Mouse (Mus musculus) midbrain, embryonic 15.5 days (tissue): ENCODE data around the gene Alx3. TPM values are rescaled to one million over a fixed set of nuclear protein-coding genes. Genes with fewer than 3 reads are reported as not detected.
A peak's percentile ranks its signal among the peaks of the same experiment; 100 is the strongest.

ENCODE experiments used
- ATAC-seq: fragments of 200-750 bp; cut with Nextera tagmentation; replicated peaks from 2 replicates; pipeline ENCODE4 v1.8.0; 2017; ENCODE audit warnings: moderate TSS enrichment
- H3K27ac ChIP-seq: fragments of 300-500 bp; sonication (generic); 2 replicates; pipeline ENCODE4 v1.5.1; 2015; ENCODE audit warnings: mild to moderate bottlenecking, inconsistent platforms
- H3K27me3 ChIP-seq: fragments of 300-500 bp; sonication (generic); replicated peaks from 2 replicates; pipeline ENCODE4 v1.6.1; 2015; ENCODE audit warnings: inconsistent platforms
- H3K36me3 ChIP-seq: fragments of 300-500 bp; sonication (generic); replicated peaks from 2 replicates; pipeline ENCODE4 v1.6.1; 2015; ENCODE audit warnings: inconsistent platforms
- H3K4me1 ChIP-seq: fragments of 300-500 bp; sonication (generic); 2 replicates; pipeline ENCODE4 v1.6.1; 2015; ENCODE audit warnings: inconsistent platforms
- H3K4me2 ChIP-seq: fragments of 300-500 bp; sonication (generic); 2 replicates; pipeline ENCODE4 v1.6.1; 2015; ENCODE audit warnings: inconsistent platforms, mild to moderate bottlenecking, moderate library complexity
- H3K4me3 ChIP-seq: fragments of 300-500 bp; sonication (generic); 2 replicates; pipeline ENCODE4 v1.5.1; 2015; ENCODE audit warnings: mild to moderate bottlenecking, inconsistent platforms
- H3K9ac ChIP-seq: fragments of 300-500 bp; sonication (generic); 2 replicates; pipeline ENCODE4 v1.6.1; 2015; ENCODE audit warnings: mild to moderate bottlenecking, inconsistent platforms
- H3K9me3 ChIP-seq: fragments of 300-500 bp; sonication (generic); 2 replicates; pipeline ENCODE4 v1.6.1; 2016; ENCODE audit warnings: inconsistent platforms
- WGBS: fragments of 180-500 bp; shearing (Covaris S2); methylation state at CpG from one replicate; pipeline ENCODE4 v1.1.7; 2015; ENCODE audit warnings: mixed read lengths; 5-methylcytosine and 5-hydroxymethylcytosine counted together
- polyA plus RNA-seq: library from polyadenylated mRNA; unstranded; fragments of >200 nt; fragmentation: Nextera tagmentation; extraction: Ambion mirVana; gene quantifications from 2 replicates; pipeline ENCODE4 v1.2.1, GENCODE M21; 2015

The Alx3 gene
- polyA plus RNA-seq, 1 experiment from 2014 or later: 1.0 TPM

GRCm38 (mm10) chr3:107611394-107611793 lies 16.6 kb downstream of the Alx3 start:
- peaks cover 52% of the 10 kb centered on the region for H3K36me3 ChIP-seq
- no peak overlapping the region for H3K9ac ChIP-seq
- ATAC-seq: no peak
- no peaks in the 10 kb centered on the region for H3K27me3 ChIP-seq
- no peak overlapping the region for H3K4me3 ChIP-seq
- H3K27ac ChIP-seq: no peak overlapping the region
- H3K4me1 ChIP-seq: no peaks in the 10 kb centered on the region
- WGBS: 69% methylated on average over 4 of the region's 4 CpGs
- H3K4me2 ChIP-seq: no peak overlapping the region
- no peaks in the 10 kb centered on the region for H3K9me3 ChIP-seq

DNA sequence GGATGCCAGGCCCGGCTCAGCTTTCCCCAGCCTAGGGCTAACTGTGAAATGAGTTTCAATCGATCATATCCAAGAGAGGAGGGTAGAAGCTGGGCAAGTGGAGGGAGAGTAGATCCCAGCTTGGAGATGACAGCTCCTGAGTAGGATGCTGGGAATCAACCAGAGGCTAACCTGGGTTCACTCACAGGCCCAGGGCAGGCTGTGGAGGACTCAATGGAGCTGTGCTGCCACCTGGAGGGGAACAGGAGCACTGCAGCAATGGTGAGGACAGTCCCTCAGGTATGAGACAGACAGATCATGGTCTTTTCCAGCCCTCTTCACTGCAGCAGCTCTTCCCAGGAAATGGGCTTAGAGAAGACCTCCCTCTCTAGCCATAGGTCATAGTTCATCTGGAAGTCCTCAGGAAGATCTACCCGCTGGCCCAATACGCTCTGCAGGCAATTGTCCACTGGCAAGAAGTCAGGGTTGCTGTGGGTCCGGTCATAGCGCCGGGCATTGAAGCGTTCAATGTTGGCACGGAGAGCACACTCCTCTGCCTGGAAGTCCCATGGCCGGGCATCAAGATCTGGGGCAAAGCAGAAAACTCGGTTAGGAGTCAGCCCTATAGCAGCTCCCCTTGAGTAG lies 18.2 kb downstream of the Alx3 start:
- peak; percentile 48 for ATAC-seq
- WGBS: 87% methylated on average over 11 of the region's 11 CpGs

GRCm38 (mm10) chr3:107617800-107618199 lies 23.0 kb downstream of the Alx3 start:
- no peak overlapping the region for H3K9ac ChIP-seq
- no peaks in the 10 kb centered on the region for H3K4me1 ChIP-seq
- no peak overlapping the region for H3K4me2 ChIP-seq
- no peaks in the 10 kb centered on the region for H3K27me3 ChIP-seq
- no peak overlapping the region for H3K27ac ChIP-seq
- peaks cover 93% of the 10 kb centered on the region for H3K36me3 ChIP-seq
- WGBS: 95% methylated on average over 3 of the region's 3 CpGs
- no peak for ATAC-seq
- no peak overlapping the region for H3K4me3 ChIP-seq
- no peaks in the 10 kb centered on the region for H3K9me3 ChIP-seq

More for the DNA sequence above, 18.2 kb downstream of the Alx3 start:
- H3K4me2 ChIP-seq: no peak overlapping the region
- no peaks in the 10 kb centered on the region for H3K9me3 ChIP-seq
- peaks cover 68% of the 10 kb centered on the region for H3K36me3 ChIP-seq
- no peak overlapping the region for H3K27ac ChIP-seq
- H3K4me3 ChIP-seq: no peak overlapping the region
- H3K9ac ChIP-seq: no peak overlapping the region
- H3K4me1 ChIP-seq: no peaks in the 10 kb centered on the region
- no peaks in the 10 kb centered on the region for H3K27me3 ChIP-seq

DNA sequence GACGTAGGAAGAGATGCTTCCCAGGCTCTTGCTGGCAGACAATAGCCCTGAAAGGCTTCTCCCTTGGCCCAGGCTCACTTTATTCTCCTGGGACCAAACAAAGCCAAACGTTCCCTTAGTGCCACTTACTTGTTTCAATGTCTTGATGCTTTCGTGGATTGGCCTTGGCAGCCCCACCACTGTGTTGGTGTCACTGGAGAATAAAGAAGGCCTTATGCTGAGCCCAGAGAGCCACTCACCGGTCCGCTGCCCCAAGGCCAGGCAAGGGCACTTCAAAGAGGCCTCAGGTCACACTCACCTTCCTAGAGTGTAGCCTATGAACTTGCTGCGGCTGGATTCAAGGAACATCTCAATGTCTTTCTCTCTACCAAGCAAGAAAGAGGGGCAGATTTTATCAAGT lies 25.1 kb downstream of the Alx3 start:
- peaks cover 92% of the 10 kb centered on the region for H3K36me3 ChIP-seq
- H3K27ac ChIP-seq: no peak overlapping the region
- no peak for ATAC-seq
- 86% methylated on average over 6 of the region's 6 CpGs for WGBS
- H3K9me3 ChIP-seq: no peaks in the 10 kb centered on the region
- H3K27me3 ChIP-seq: no peaks in the 10 kb centered on the region
- H3K9ac ChIP-seq: no peak overlapping the region
- H3K4me3 ChIP-seq: no peak overlapping the region
- H3K4me2 ChIP-seq: no peak overlapping the region
- H3K4me1 ChIP-seq: no peaks in the 10 kb centered on the region

- H3K27me3 ChIP-seq: no peaks in the 10 kb centered on the region
- H3K27ac ChIP-seq: no peak overlapping the region
- H3K4me2 ChIP-seq: no peak overlapping the region
- no peak overlapping the region for H3K9ac ChIP-seq
- H3K4me3 ChIP-seq: no peak overlapping the region
- whole genome bisulfite sequencing: 92% methylated on average over 21 of the region's 21 CpGs
- peaks cover 92% of the 10 kb centered on the region for H3K36me3 ChIP-seq
- no peaks in the 10 kb centered on the region for H3K9me3 ChIP-seq
- no peaks in the 10 kb centered on the region for H3K4me1 ChIP-seq
- no peak for ATAC-seq
Observed at GRCm38 (mm10) chr3:107621286-107622075, 26.6 kb downstream of the Alx3 start.

DNA sequence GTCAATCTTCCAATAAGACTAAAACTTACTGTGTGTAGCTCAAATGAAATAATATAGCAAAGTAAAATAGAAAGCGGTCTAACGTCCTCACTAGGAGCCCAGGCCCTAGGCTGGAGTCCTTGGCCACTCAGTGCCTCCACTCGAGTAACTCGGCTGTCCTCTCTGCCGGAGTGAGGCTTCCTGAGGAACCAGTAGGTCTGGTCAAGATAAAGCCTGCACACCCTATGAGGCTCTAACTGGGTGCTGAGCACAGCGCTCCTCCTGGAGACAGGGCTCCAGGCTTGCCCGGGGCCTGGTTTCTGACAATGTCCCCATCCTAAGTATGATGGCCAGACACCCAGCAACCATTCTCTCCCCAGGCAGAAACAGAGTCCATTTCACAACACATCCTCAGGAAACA lies 27.7 kb downstream of the Alx3 start:
- Histone ChIP-seq H3K4me3 (no peak overlapping the region), H3K27me3 (no peaks in the 10 kb centered on the region), H3K36me3 (peaks cover 92% of the 10 kb centered on the region), H3K4me1 (no peaks in the 10 kb centered on the region), H3K9me3 (no peaks in the 10 kb centered on the region), H3K4me2 (no peak overlapping the region), H3K27ac (no peak overlapping the region), H3K9ac (no peak overlapping the region)
- no peak for ATAC-seq
- WGBS: 96% methylated on average over 7 of the region's 7 CpGs

DNA sequence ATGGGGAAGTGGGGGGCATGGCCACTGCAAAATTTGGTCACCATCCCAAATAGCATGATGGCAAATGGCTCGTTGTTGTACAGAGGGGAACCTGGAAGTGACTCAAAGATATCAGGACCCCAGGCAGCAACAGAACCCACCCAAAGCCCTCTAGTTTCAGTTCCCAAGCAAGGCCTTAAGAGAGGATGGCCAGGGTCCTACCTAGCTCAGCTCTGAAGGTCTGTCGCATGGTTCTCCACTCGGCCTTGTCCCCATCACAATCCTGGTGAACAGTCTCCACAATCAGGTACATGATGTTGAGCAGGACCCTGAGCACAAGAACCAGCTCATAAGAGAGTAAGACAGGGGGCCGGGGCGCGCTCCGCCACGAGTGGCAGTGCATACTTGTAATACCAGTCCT lies 29.6 kb downstream of the Alx3 start:
- WGBS: 95% methylated on average over 8 of the region's 8 CpGs
- H3K4me1 ChIP-seq: peaks cover 8% of the 10 kb centered on the region
- H3K9me3 ChIP-seq: no peaks in the 10 kb centered on the region
- H3K27ac ChIP-seq: no peak overlapping the region
- no peak overlapping the region for H3K9ac ChIP-seq
- ATAC-seq: no peak
- H3K27me3 ChIP-seq: no peaks in the 10 kb centered on the region
- peaks cover 77% of the 10 kb centered on the region for H3K36me3 ChIP-seq
- no peak overlapping the region for H3K4me3 ChIP-seq
- no peak overlapping the region for H3K4me2 ChIP-seq

DNA sequence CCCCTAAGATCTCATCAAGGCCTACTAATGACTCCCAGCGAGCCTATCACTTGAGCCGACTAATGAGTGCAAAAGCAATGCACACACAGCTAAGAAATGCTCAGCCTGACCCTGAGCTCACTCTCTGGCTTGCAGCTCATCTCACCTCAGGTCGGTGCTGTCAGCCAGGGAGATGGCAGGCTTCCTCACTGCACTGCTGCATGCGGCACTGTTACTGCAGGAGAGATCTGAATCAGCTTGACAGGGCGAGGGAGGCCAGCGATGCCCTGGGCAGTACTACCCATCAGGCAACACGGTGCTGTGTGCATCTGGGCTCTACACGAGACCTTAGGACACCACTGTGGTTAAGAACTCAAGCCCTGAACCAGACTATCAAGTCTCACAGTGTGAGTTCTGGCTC lies 30.7 kb downstream of the Alx3 start:
- Histone ChIP-seq H3K4me1 (peaks cover 19% of the 10 kb centered on the region), H3K27ac (no peak overlapping the region), H3K4me2 (no peak overlapping the region), H3K36me3 (peaks cover 69% of the 10 kb centered on the region), H3K4me3 (no peak overlapping the region), H3K9ac (no peak overlapping the region), H3K9me3 (no peaks in the 10 kb centered on the region), H3K27me3 (no peaks in the 10 kb centered on the region)
- no peak for ATAC-seq
- 87% methylated on average over 8 of the region's 8 CpGs for WGBS

GRCm38 (mm10) chr3:107626751-107627150 lies 31.9 kb downstream of the Alx3 start:
- peaks cover 56% of the 10 kb centered on the region for H3K36me3 ChIP-seq

DNA sequence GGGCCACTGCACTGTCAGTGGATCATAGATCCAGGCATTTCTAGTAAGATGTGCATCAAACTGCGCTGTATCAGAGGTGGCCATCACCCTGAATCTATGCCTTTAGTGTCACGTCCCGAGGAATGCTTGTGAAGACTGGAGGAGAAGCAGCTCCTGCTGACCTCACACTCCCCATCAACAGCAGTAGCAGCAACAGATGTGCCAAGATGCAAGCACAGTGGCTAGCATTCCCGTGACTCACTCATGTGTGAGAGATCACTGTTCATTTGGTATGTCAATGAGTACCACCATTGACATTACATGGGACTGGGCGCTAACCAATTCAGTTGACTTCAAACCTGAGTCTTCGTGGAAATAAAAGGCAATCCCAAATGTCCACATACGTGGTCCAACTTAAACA lies 32.8 kb downstream of the Alx3 start:
- H3K4me2 ChIP-seq: no peak overlapping the region
- no peak for ATAC-seq
- peaks cover 24% of the 10 kb centered on the region for H3K4me1 ChIP-seq
- H3K9me3 ChIP-seq: no peaks in the 10 kb centered on the region
- H3K27ac ChIP-seq: no peak overlapping the region
- H3K9ac ChIP-seq: no peak overlapping the region
- no peaks in the 10 kb centered on the region for H3K27me3 ChIP-seq
- WGBS: 88% methylated on average over 7 of the region's 7 CpGs
- H3K36me3 ChIP-seq: peaks cover 48% of the 10 kb centered on the region
- no peak overlapping the region for H3K4me3 ChIP-seq

More at GRCm38 (mm10) chr3:107626751-107627150, 31.9 kb downstream of the Alx3 start:
- Histone ChIP-seq H3K4me2 (no peak overlapping the region), H3K4me3 (no peak overlapping the region), H3K27ac (no peak overlapping the region), H3K4me1 (peaks cover 19% of the 10 kb centered on the region), H3K9me3 (no peaks in the 10 kb centered on the region), H3K27me3 (no peaks in the 10 kb centered on the region), H3K9ac (no peak overlapping the region)
- WGBS: 95% methylated on average over 8 of the region's 8 CpGs
- ATAC-seq: no peak

- no peak overlapping the region for H3K4me3 ChIP-seq
- H3K27me3 ChIP-seq: no peaks in the 10 kb centered on the region
- no peak for ATAC-seq
- H3K9me3 ChIP-seq: no peaks in the 10 kb centered on the region
- WGBS: 97% methylated on average over 2 of the region's 2 CpGs
- H3K27ac ChIP-seq: no peak overlapping the region
- H3K4me2 ChIP-seq: no peak overlapping the region
- no peak overlapping the region for H3K9ac ChIP-seq
- H3K4me1 ChIP-seq: peaks cover 24% of the 10 kb centered on the region
- H3K36me3 ChIP-seq: peaks cover 40% of the 10 kb centered on the region
Observed at GRCm38 (mm10) chr3:107628551-107628950, 33.7 kb downstream of the Alx3 start.

DNA sequence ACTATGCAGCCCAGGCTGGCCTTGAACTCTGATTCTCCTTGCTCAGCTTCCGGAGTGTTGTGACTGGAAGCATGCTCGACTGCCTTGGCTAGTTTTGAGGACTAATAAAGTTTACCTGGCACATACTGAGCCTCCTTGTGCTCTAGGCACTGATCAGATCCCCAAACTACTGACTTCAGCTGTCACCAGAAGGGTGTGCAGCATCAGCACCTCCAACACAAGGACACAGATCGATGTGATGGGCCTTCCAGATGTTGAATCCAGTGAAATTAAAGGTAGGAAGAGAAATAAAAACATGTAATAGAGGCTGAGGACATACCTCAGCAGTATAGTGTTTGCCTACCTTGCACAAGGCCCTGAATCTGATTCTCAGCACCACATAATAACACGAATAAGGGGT lies 34.6 kb downstream of the Alx3 start:
- H3K4me1 ChIP-seq: peaks cover 24% of the 10 kb centered on the region
- H3K27ac ChIP-seq: no peak overlapping the region
- H3K9ac ChIP-seq: no peak overlapping the region
- peak overlapping the region; percentile 64; the same call in 1 of the 2 replicates for H3K4me2 ChIP-seq
- no peaks in the 10 kb centered on the region for H3K27me3 ChIP-seq
- no peak overlapping the region for H3K4me3 ChIP-seq
- WGBS: 90% methylated on average over 4 of the region's 4 CpGs
- no peak for ATAC-seq
- H3K9me3 ChIP-seq: no peaks in the 10 kb centered on the region
- peaks cover 32% of the 10 kb centered on the region for H3K36me3 ChIP-seq
